Mouse (Mus musculus): Measurements from ENCODE around the gene Zfp286. TPM values are rescaled to one million over a fixed set of nuclear protein-coding genes. Genes with fewer than 3 reads are reported as not detected.
A peak's percentile ranks its signal among the peaks of the same experiment; 100 is the strongest.

The Zfp286 gene
- polyA plus RNA-seq, 1 experiment = not detected

DNA sequence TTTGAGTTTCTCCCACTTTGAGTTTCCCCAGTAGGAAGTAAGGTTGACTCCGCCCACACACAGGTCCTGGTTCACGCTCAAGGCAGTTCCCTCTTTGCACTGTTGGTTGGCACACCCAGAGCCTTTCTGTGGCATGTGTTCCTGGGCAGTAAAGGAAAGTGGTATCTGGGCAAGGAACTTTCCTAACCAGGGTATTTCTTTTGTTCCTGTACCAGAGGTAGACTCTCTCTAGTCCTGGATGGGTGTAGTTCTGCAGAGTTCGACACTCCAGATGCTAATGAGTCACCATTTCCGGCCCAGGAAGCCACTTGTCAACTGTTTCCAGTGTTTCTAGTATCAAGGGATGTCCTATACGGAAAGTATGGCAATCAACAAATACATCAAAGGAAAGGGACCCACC lies 32.6 kb upstream of the Zfp286 start:
- Histone ChIP-seq H3K27me3 (ENCODE audit: control insufficient read depth, insufficient read depth, insufficient read length) (no peaks in the 10 kb centered on the region), H3K4me3 (peak overlapping the region; percentile 98), H3K36me3 (ENCODE audit: control insufficient read depth, insufficient read depth) (peaks cover 10% of the 10 kb centered on the region), H3ac (ENCODE audit: control insufficient read depth, insufficient read length) (no peak overlapping the region), H3K4me2 (ENCODE audit: low read depth) (peak overlapping the region; percentile 91), H3K79me2 (ENCODE audit: control insufficient read depth, insufficient read depth) (peaks cover 65% of the 10 kb centered on the region)
- TF ChIP-seq POLR2A (IDR thresholded peaks at IDR 0.05; ENCODE audit: insufficient read length, low read depth) = no peak
- TF ChIP-seq TCF12 (IDR thresholded peaks at IDR 0.05; ENCODE audit: insufficient read depth, poor library complexity, severe bottlenecking) = no peak

GRCm38 (mm10) chr11:62820661-62821437 lies 31.6 kb upstream of the Zfp286 start:
- H3K4me2 ChIP-seq (ENCODE audit: low read depth) = peak overlapping the region; percentile 91
- H3K27me3 ChIP-seq (ENCODE audit: control insufficient read depth, insufficient read depth, insufficient read length) = no peaks in the 10 kb centered on the region
- peaks cover 10% of the 10 kb centered on the region for H3K36me3 ChIP-seq (ENCODE audit: control insufficient read depth, insufficient read depth)
- peak overlapping the region; percentile 16 for H3ac ChIP-seq (ENCODE audit: control insufficient read depth, insufficient read length)
- peaks cover 54% of the 10 kb centered on the region for H3K79me2 ChIP-seq (ENCODE audit: control insufficient read depth, insufficient read depth)
- peak overlapping the region; percentile 98 for H3K4me3 ChIP-seq
- TF ChIP-seq E2F4 (IDR thresholded peaks at IDR 0.05; ENCODE audit: insufficient read depth) = no peak
- TF ChIP-seq SRF (IDR thresholded peaks at IDR 0.05; ENCODE audit: control insufficient read depth, insufficient read length, low read depth) = no peak
- no peak for TF ChIP-seq MAX (IDR thresholded peaks at IDR 0.05; ENCODE audit: low read depth)
- TF ChIP-seq POLR2A (IDR thresholded peaks at IDR 0.05; ENCODE audit: insufficient read length, low read depth) = peak; percentile 20
- peak in 2 of 3 experiments; percentile 46 to 76 for TF ChIP-seq MYOG (IDR thresholded peaks at IDR 0.05; ENCODE audit: control insufficient read depth in 1 of 3, insufficient read depth in 1 of 3, insufficient read length in 2 of 3, low read depth in 2 of 3)
- TF ChIP-seq MYOD1 (IDR thresholded peaks at IDR 0.05; ENCODE audit: control insufficient read depth in 1 of 3, insufficient read length in 2 of 3, low read depth in 2 of 3) = peak in 2 of 3 experiments; percentile 14 to 32
- no peak for TF ChIP-seq REST (IDR thresholded peaks at IDR 0.05; ENCODE audit: insufficient read depth, insufficient read length)

GRCm38 (mm10) chr11:62820059-62820541 lies 30.8 kb upstream of the Zfp286 start, which contains the start of gene Trim16:
Trim16 (plus strand) TSS chr11:62820231.
- peak within 1 kb of the TSS; percentile 16 for H3ac ChIP-seq (ENCODE audit: control insufficient read depth, insufficient read length)
- H3K27me3 ChIP-seq (ENCODE audit: control insufficient read depth, insufficient read depth, insufficient read length) = no peaks in the 10 kb centered on the region
- TF ChIP-seq SRF (IDR thresholded peaks at IDR 0.05; ENCODE audit: control insufficient read depth, insufficient read length, low read depth) = no peak
- TF ChIP-seq USF1 (IDR thresholded peaks at IDR 0.05; ENCODE audit: low read depth) = peak; percentile 85
- TF ChIP-seq POLR2AphosphoS2 (IDR thresholded peaks at IDR 0.05; ENCODE audit: insufficient read length, low read depth) = peak; percentile 84
- peak; percentile 40 for TF ChIP-seq TCF12 (IDR thresholded peaks at IDR 0.05; ENCODE audit: insufficient read depth, poor library complexity, severe bottlenecking)
- TF ChIP-seq POLR2A (IDR thresholded peaks at IDR 0.05; ENCODE audit: insufficient read length, low read depth) = peak; percentile 85
- peak; percentile 42; the same call in 1 of the 2 replicates for TF ChIP-seq CEBPB (IDR thresholded peaks at IDR 0.05; ENCODE audit: insufficient read depth, poor library complexity, severe bottlenecking)
- no peak for TF ChIP-seq REST (IDR thresholded peaks at IDR 0.05; ENCODE audit: insufficient read depth, insufficient read length)
- peak; percentile 51 for TF ChIP-seq TCF3 (IDR thresholded peaks at IDR 0.05; ENCODE audit: insufficient read length, low read depth)
- TF ChIP-seq E2F4 (IDR thresholded peaks at IDR 0.05; ENCODE audit: insufficient read depth) = no peak
- peak; percentile 73 to 95 (median 94) for TF ChIP-seq MYOD1 (IDR thresholded peaks at IDR 0.05; ENCODE audit: control insufficient read depth in 1 of 3, insufficient read length in 2 of 3, low read depth in 2 of 3)
- peak in 2 of 3 experiments; percentile 62 to 84 for TF ChIP-seq MYOG (IDR thresholded peaks at IDR 0.05; ENCODE audit: control insufficient read depth in 1 of 3, insufficient read depth in 1 of 3, insufficient read length in 2 of 3, low read depth in 2 of 3)
- peak; percentile 27 for TF ChIP-seq MAX (IDR thresholded peaks at IDR 0.05; ENCODE audit: low read depth)
- peak within 1 kb of the TSS; percentile 91 for H3K4me2 ChIP-seq (ENCODE audit: low read depth)
- peaks cover 10% of the 10 kb centered on the region for H3K36me3 ChIP-seq (ENCODE audit: control insufficient read depth, insufficient read depth)
- H3K4me3 ChIP-seq = peak within 1 kb of the TSS; percentile 98
- peaks cover 47% of the 10 kb centered on the region for H3K79me2 ChIP-seq (ENCODE audit: control insufficient read depth, insufficient read depth)

DNA sequence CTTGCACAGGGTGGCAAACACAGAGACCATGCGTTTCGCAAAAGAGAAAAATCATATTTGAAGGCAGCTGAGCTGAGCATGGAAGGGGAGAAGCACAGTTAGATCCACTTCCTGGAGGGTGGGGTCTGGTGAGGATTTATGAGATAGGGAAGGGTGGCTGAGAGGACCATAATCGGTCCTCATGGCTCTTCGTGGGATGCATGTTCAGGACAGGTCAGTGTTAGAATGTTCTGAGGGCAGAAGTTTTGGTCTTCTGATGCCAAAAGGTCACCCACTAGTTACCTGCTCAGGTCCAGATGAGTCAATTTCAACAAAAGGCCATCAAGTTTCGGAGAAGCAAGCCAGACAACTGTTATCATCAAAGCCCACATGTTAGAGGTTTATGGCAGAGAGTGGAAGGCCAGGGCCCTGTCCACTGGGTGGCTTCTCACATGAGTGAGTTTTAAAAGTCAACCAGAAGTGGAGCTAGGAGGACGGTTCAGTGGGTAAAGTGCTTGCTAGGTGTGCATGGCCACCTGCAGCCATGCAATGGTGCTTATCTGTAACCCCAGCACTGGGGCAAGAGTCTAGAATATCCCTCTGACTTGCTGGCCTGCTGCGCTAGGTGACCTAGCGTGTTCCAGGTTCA lies 29.9 kb upstream of the Zfp286 start:
- Histone ChIP-seq H3K79me2 (ENCODE audit: control insufficient read depth, insufficient read depth) (peaks cover 38% of the 10 kb centered on the region), H3K4me3 (no peak overlapping the region), H3K36me3 (ENCODE audit: control insufficient read depth, insufficient read depth) (peaks cover 5% of the 10 kb centered on the region), H3K4me2 (ENCODE audit: low read depth) (peak overlapping the region; percentile 79), H3K27me3 (ENCODE audit: control insufficient read depth, insufficient read depth, insufficient read length) (no peaks in the 10 kb centered on the region), H3ac (ENCODE audit: control insufficient read depth, insufficient read length) (no peak overlapping the region)
- TF ChIP-seq MYOG (IDR thresholded peaks at IDR 0.05; ENCODE audit: control insufficient read depth in 1 of 3, insufficient read depth in 1 of 3, insufficient read length in 2 of 3, low read depth in 2 of 3) (no peak), TCF12 (IDR thresholded peaks at IDR 0.05; ENCODE audit: insufficient read depth, poor library complexity, severe bottlenecking) (no peak), USF1 (IDR thresholded peaks at IDR 0.05; ENCODE audit: low read depth) (no peak), POLR2AphosphoS2 (IDR thresholded peaks at IDR 0.05; ENCODE audit: insufficient read length, low read depth) (no peak), TCF3 (IDR thresholded peaks at IDR 0.05; ENCODE audit: insufficient read length, low read depth) (no peak), CEBPB (IDR thresholded peaks at IDR 0.05; ENCODE audit: insufficient read depth, poor library complexity, severe bottlenecking) (no peak), MAX (IDR thresholded peaks at IDR 0.05; ENCODE audit: low read depth) (no peak), POLR2A (IDR thresholded peaks at IDR 0.05; ENCODE audit: insufficient read length, low read depth) (no peak), SRF (IDR thresholded peaks at IDR 0.05; ENCODE audit: control insufficient read depth, insufficient read length, low read depth) (no peak), E2F4 (IDR thresholded peaks at IDR 0.05; ENCODE audit: insufficient read depth) (no peak), MYOD1 (IDR thresholded peaks at IDR 0.05; ENCODE audit: control insufficient read depth in 1 of 3, insufficient read length in 2 of 3, low read depth in 2 of 3) (no peak), REST (IDR thresholded peaks at IDR 0.05; ENCODE audit: insufficient read depth, insufficient read length) (no peak)
